Mouse (Mus musculus) MEL (cell line): ENCODE measurements around the gene Brpf1.

Experiments
- CTCF ChIP-seq, 3 experiments: IDR thresholded peaks in 2 of 3; conservative IDR thresholded peaks in 1 of 3; 2 replicates each; pipeline ENCODE4 v1.5.1; 2011 to 2012; ENCODE audit warnings: low read length in 3 of 3, low read depth in 2 of 3, mild to moderate bottlenecking in 2 of 3, improper control_type of control experiment in 1 of 3, inconsistent platforms in 1 of 3, mixed read lengths in 1 of 3, moderate library complexity in 1 of 3; ENCODE audit not compliant: control insufficient read depth in 1 of 3, insufficient read depth in 1 of 3, poor library complexity in 1 of 3, severe bottlenecking in 1 of 3
- ETS1 ChIP-seq: IDR thresholded peaks from 2 replicates; pipeline ENCODE4 v1.6.1; 2012; ENCODE audit warnings: low read depth, mild to moderate bottlenecking, inconsistent platforms, low read length, improper control_type of control experiment, moderate library complexity
- JUND ChIP-seq: IDR thresholded peaks from 2 replicates; pipeline ENCODE4 v1.6.1; 2011; ENCODE audit warnings: low read depth, mild to moderate bottlenecking, improper control_type of control experiment, low read length
- POLR2AphosphoS2 ChIP-seq: IDR thresholded peaks from 2 replicates; pipeline ENCODE4 v1.6.1; 2011; ENCODE audit warnings: low read length, improper control_type of control experiment
- SIN3A ChIP-seq: IDR thresholded peaks from 2 replicates; pipeline ENCODE4 v1.6.1; 2012; ENCODE audit warnings: low read length, improper control_type of control experiment, inconsistent platforms
- TAL1 ChIP-seq: IDR thresholded peaks from 2 replicates; pipeline ENCODE4 v1.6.1; 2012; ENCODE audit warnings: mild to moderate bottlenecking, inconsistent platforms, low read length, moderate library complexity, mixed read lengths

- no peak for TF ChIP-seq TAL1
- no peak for TF ChIP-seq SIN3A
- TF ChIP-seq ETS1, result no peak
- TF ChIP-seq POLR2AphosphoS2, result no peak
- no peak for TF ChIP-seq JUND
- TF ChIP-seq CTCF (IDR thresholded peaks at IDR 0.05 in 2 of 3, conservative IDR thresholded peaks at IDR 0.05 in 1 of 3; ENCODE audit: control insufficient read depth in 1 of 3, insufficient read depth in 1 of 3, low read depth in 2 of 3, low read length in 3 of 3, poor library complexity in 1 of 3, severe bottlenecking in 1 of 3), result no peak
Measured at GRCm38 (mm10) chr6:113282969-113283368, 24.0 kb upstream of the Brpf1 start.
